Mouse (Mus musculus) liver, postnatal 0 days (tissue): ENCODE data around the gene Med24.

ENCODE experiments used
- CTCF ChIP-seq: sonication (generic); IDR thresholded peaks from 2 replicates; pipeline ENCODE4 v1.5.1; 2016; ENCODE audit warnings: antibody characterized with exemption, low read depth
- EP300 ChIP-seq: IDR thresholded peaks from 2 replicates; pipeline ENCODE4 v1.6.1; 2016; ENCODE audit warnings: antibody characterized with exemption, low read depth, mild to moderate bottlenecking

DNA sequence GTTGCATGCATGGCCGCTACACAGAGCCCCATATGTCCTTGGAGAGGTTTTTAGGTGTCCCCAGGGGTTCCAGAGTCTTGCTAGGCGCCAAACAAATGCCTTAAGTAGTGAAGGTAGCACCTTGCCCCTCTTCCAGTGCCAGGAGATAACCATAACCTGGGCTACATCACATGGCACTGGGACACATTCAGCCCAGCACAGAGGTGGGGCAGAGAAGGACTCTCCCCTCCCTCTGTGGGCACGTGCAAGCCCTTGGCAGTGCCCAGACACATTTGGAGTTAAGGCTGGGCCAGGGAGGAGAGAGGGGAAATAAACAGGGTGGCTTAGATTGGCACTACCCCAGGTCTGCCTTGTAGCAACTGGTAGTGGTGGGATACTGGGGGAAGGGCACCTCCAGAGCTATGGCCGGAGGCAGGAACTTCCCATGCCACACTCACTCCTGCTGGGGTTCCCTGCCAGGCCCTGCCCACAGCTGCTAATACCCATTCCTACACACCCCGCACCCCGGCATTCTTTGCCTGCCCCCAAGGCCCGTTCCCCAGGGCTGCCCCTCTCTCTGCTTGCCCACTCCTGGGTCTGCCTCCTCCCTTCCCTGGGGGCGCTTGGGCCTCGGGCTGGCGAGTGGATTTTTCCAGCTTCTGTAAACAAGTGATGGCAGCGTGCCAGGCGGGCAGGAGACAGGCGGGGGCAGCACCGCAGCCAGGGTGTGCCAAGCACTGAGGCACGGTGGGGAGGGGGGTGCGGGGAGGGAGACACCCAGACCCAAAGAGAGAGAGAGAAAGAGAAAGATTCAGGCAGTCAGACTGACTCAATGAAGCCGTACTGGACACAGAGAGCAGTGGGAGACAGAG, 21.3 kb upstream of the Med24 start:
- TF ChIP-seq CTCF (no peak), EP300 (no peak)
